Mouse (Mus musculus) urinary bladder, postnatal 25 days (tissue): ENCODE measurements around the gene Pnma1.

ENCODE experiments used
- DNase-seq: peaks from one replicate; pipeline ENCODE4 v3.0.0; 2022; ENCODE audit warnings: low spot score

The Pnma1 gene

DNA sequence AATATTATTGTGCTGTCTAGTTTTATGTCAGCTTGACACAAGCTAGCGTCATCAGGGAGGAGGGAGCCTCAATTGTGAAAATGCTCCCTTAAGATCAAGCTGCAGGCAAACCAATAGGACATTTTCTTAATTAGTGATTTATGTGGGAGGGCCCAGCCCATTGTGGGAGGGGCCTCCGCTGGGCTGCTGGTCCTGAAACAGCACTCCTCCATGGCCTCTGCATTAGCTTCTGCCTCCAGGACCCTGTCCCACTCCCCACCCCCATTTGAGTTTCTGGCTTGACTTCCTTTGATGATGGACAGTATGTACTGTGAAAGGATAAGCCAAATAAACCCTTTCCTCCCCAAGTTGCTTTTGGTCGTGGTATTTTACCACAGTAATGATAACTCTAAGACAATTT is 41.3 kb downstream of the Pnma1 start:
- DNase-seq = no peak

DNA sequence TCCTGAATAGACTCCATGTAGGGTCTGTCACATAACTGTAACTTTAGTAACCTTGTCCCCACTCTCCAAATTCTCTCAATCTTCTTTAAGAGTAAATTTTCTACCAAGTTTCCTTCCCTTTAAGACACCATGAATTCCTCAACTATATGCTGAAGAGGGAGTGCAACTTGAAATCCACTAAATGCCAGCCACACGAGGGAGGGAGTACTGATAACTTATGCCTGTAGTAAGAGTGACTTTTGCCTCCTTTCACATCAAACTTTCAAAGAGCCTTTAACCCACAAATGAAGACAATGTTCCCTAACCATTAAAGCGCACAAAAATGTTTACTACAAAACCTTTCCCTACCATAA is 46.8 kb downstream of the Pnma1 start:
- no peak for DNase-seq

DNA sequence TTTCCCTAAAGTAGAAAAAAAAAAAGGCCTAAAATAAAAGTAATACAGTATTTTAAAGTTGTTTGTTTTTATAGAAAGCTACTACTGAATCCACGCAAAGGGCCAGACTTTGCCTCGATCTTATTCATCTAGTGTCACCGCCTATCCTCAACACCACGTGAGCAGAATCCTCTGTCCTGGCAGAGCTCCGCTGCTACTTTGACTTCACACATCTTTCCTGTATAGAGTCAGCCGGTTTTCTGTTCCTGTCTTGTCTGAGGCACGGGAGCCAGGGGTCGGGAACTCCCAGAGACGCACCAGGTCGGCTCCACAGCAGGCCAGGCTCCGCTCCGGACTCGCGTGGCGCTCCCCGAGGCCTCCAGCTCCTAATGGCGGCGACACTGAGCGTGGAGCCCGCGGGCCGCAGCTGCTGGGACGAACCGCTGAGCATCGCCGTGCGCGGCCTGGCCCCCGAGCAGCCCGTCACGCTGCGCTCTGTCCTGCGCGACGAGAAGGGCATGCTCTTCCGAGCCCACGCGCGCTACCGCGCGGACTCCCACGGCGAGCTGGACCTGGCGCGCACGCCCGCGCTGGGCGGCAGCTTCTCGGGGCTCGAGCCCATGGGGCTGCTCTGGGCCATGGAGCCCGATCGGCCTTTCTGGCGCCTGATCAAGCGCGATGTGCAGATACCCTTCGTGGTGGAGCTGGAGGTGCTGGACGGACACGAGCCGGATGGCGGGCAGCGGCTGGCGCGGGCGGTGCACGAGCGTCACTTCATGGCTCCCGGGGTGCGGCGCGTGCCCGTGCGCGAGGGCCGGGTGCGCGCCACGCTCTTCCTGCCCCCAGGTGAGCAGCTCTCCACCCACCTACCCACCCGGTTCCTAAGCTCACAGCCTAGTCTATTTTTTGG is 47.4 kb downstream of the Pnma1 start, which contains the start of gene Acot6:
Acot6 (plus strand) TSS at position 51 of the 889 bp plus-strand sequence.
- peak; percentile 44 for DNase-seq

DNA sequence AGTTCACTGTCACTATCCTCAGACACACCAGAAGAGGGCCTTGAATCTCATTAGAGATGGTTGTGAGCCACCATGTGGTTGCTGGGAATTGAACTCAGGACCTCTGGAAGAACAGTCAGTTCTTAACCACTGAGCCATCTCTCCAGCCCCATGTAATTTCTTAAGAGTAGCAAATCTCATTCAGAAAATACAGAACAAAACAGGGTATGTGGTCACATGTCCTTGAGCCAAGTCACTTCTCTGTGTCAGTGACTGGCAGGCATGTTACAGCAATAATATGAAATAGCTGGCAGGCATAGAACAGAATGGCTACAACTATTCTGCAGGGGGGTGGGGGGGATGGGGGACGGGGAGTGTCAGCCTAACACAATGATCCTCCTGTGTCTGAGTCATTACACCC is 48.2 kb downstream of the Pnma1 start:
- DNase-seq = no peak

DNA sequence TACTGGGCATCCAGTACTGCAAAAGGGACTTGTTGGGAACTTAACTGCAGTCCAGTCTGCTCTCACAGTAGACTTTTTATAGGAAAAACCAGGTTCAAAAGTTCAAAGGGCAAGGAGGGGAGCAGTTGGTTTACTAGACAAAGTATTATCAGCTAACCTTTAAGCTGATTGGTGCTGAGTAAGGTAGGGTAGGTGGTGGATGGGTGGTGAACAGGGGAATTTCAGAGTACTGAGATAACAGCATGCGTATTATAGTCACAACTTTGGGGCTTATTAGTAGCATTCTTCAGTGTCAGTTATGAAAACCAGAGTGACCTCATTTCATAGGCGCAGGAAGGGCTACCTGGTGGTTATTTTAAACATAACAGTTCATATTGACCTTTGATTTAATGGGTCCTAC is 48.7 kb downstream of the Pnma1 start:
- no peak for DNase-seq
